Mouse (Mus musculus): ENCODE data around the gene Rapgef4.

DNA sequence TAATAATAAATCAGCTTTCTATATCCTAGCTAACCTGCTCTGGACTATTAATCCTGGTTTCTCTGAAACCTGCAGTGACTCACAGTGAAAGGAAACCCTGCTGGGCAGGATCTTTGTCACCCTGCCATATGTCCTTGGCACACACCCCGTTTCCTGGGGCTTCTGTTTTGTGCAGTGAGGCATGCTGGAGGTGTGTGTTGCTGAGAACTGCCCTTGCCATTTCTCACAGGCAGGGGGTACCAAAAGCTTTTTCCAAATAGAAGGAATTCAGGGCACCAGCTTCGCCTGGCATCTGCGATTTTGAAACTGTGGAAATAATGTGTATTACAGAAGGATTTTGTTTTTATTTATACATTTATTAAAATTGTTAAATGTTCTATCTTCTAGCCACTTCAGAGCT lies 40.8 kb downstream of the Rapgef4 start:
- TF ChIP-seq CTCF (IDR thresholded peaks at IDR 0.05; ENCODE audit: insufficient read depth, low read depth, low read length): no peak
- no peak for TF ChIP-seq POLR2A (IDR thresholded peaks at IDR 0.05; ENCODE audit: insufficient read depth, low read depth, low read length)

Data from olfactory bulb, adult 2 months (tissue).